Mouse (Mus musculus) heart, embryonic 16.5 days (tissue): ENCODE results near the gene Ccl25. TPM values are rescaled to one million over a fixed set of nuclear protein-coding genes. Genes with fewer than 3 reads are reported as not detected.

ENCODE experiments used
- ATAC-seq: fragments of 200-750 bp; cut with Nextera tagmentation; replicated peaks from 2 replicates; pipeline ENCODE4 v1.8.0; 2017; ENCODE audit warnings: moderate number of reproducible peaks; ENCODE audit not compliant: insufficient read depth, low FRiP score; ENCODE audit errors: extremely low read depth
- H3K27ac ChIP-seq: fragments of 300-500 bp; sonication (generic); 2 replicates; pipeline ENCODE4 v1.5.1; 2014; ENCODE audit warnings: mild to moderate bottlenecking, low read length, control low read depth, moderate library complexity
- H3K27me3 ChIP-seq: fragments of 300-500 bp; sonication (generic); 2 replicates; pipeline ENCODE4 v1.6.1; 2014; ENCODE audit warnings: low read length, mixed read lengths; ENCODE audit not compliant: control insufficient read depth, insufficient read depth
- H3K36me3 ChIP-seq: fragments of 300-500 bp; sonication (generic); 2 replicates; pipeline ENCODE4 v1.6.1; 2014; ENCODE audit not compliant: control insufficient read depth, insufficient read depth
- H3K4me1 ChIP-seq: fragments of 300-500 bp; sonication (generic); 2 replicates; pipeline ENCODE4 v1.6.1; 2014; ENCODE audit warnings: low read length, mixed read lengths; ENCODE audit not compliant: control insufficient read depth, insufficient read depth
- H3K4me2 ChIP-seq: fragments of 300-500 bp; sonication (generic); 2 replicates; pipeline ENCODE4 v1.6.1; 2014; ENCODE audit warnings: low read depth, mild to moderate bottlenecking, control low read depth, low read length
- H3K4me3 ChIP-seq: fragments of 300-500 bp; sonication (generic); 2 replicates; pipeline ENCODE4 v1.5.1; 2014; ENCODE audit warnings: mild to moderate bottlenecking, control low read depth, low read length
- H3K9ac ChIP-seq: fragments of 300-500 bp; sonication (generic); 2 replicates; pipeline ENCODE4 v1.6.1; 2014; ENCODE audit warnings: low read length, control low read depth
- H3K9me3 ChIP-seq: fragments of 300-500 bp; sonication (generic); replicated peaks from 2 replicates; pipeline ENCODE4 v1.6.1; 2016; ENCODE audit warnings: low read length; ENCODE audit not compliant: control insufficient read depth
- WGBS: fragments of 180-500 bp; shearing (Covaris S2); extraction: QIAGEN DNeasy Blood & Tissue Kit; methylation state at CpG from one replicate; pipeline ENCODE4 v1.1.7; 2014; 5-methylcytosine and 5-hydroxymethylcytosine counted together
- polyA plus RNA-seq: library from polyadenylated mRNA; unstranded; fragments of >200 nt; fragmentation: Nextera tagmentation; extraction: Ambion mirVana; gene quantifications from 2 replicates; pipeline ENCODE4 v1.2.1, GENCODE M21; 2015

The Ccl25 gene
- polyA plus RNA-seq, 1 experiment from 2014 or later: 79.9 TPM

- peak; percentile 68 for ATAC-seq
- peak overlapping the region; percentile 98 for H3K4me3 ChIP-seq
- H3K9ac ChIP-seq: peak overlapping the region; percentile 99
- no peaks in the 10 kb centered on the region for H3K27me3 ChIP-seq
- H3K9me3 ChIP-seq: no peaks in the 10 kb centered on the region
- H3K4me2 ChIP-seq: peak overlapping the region; percentile 92
- H3K36me3 ChIP-seq: peaks cover 21% of the 10 kb centered on the region
- peaks cover 45% of the 10 kb centered on the region for H3K4me1 ChIP-seq
- WGBS: under 1% methylated on average over 33 of the region's 42 CpGs
- H3K27ac ChIP-seq: peak overlapping the region; percentile 91
Observed at GRCm38 (mm10) chr8:4324525-4324924, 485 bp upstream of the Ccl25 start.

DNA sequence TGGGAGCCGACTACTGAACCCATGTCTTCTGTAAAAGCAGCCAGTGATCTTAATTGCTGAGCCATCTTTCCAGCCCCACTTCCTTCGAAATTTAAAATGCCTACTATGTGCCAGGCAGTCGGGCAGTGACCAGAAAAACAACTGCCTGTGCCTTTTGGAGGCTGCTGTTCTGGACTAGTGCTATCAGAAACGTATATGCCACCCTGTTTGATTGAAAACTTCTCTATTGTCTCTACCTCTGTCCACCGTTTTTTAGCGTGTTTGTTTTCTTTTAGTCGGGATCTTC lies 684 bp downstream of the Ccl25 start:
- peak overlapping the region; percentile 98 for H3K4me3 ChIP-seq
- 19% methylated on average over 7 of the region's 7 CpGs for WGBS
- no peaks in the 10 kb centered on the region for H3K9me3 ChIP-seq
- peak overlapping the region; percentile 77 for H3K9ac ChIP-seq
- peaks cover 35% of the 10 kb centered on the region for H3K4me1 ChIP-seq
- peak overlapping the region; percentile 85 for H3K27ac ChIP-seq
- peak overlapping the region; percentile 77 for H3K4me2 ChIP-seq
- peaks cover 24% of the 10 kb centered on the region for H3K36me3 ChIP-seq
- no peaks in the 10 kb centered on the region for H3K27me3 ChIP-seq
- no peak for ATAC-seq

- no peak overlapping the region for H3K4me3 ChIP-seq
- H3K9ac ChIP-seq: no peak overlapping the region
- 78% methylated on average over 5 of the region's 5 CpGs for WGBS
- peaks cover 5% of the 10 kb centered on the region for H3K4me1 ChIP-seq
- H3K27ac ChIP-seq: no peak overlapping the region
- H3K27me3 ChIP-seq: no peaks in the 10 kb centered on the region
- no peak overlapping the region for H3K4me2 ChIP-seq
- ATAC-seq: no peak
- H3K9me3 ChIP-seq: no peaks in the 10 kb centered on the region
- H3K36me3 ChIP-seq: peaks cover 33% of the 10 kb centered on the region
Observed at GRCm38 (mm10) chr8:4329000-4329399, 4.0 kb downstream of the Ccl25 start.

- Histone ChIP-seq H3K27me3 (no peaks in the 10 kb centered on the region), H3K9ac (no peak overlapping the region), H3K4me1 (no peaks in the 10 kb centered on the region), H3K36me3 (peaks cover 40% of the 10 kb centered on the region), H3K4me2 (no peak overlapping the region), H3K4me3 (no peak overlapping the region), H3K27ac (no peak overlapping the region), H3K9me3 (no peaks in the 10 kb centered on the region)
- ATAC-seq: no peak
- 96% methylated on average over 1 of the region's 1 CpGs for WGBS
Observed at GRCm38 (mm10) chr8:4333966-4334365, 9.0 kb downstream of the Ccl25 start.

- no peak overlapping the region for H3K9ac ChIP-seq
- no peak overlapping the region for H3K27ac ChIP-seq
- H3K27me3 ChIP-seq: no peaks in the 10 kb centered on the region
- ATAC-seq: no peak
- H3K36me3 ChIP-seq: peaks cover 32% of the 10 kb centered on the region
- H3K4me1 ChIP-seq: no peaks in the 10 kb centered on the region
- H3K9me3 ChIP-seq: no peaks in the 10 kb centered on the region
- H3K4me3 ChIP-seq: no peak overlapping the region
- WGBS: 73% methylated on average over 2 of the region's 2 CpGs
- no peak overlapping the region for H3K4me2 ChIP-seq
Observed at GRCm38 (mm10) chr8:4335678-4336077, 10.7 kb downstream of the Ccl25 start.

DNA sequence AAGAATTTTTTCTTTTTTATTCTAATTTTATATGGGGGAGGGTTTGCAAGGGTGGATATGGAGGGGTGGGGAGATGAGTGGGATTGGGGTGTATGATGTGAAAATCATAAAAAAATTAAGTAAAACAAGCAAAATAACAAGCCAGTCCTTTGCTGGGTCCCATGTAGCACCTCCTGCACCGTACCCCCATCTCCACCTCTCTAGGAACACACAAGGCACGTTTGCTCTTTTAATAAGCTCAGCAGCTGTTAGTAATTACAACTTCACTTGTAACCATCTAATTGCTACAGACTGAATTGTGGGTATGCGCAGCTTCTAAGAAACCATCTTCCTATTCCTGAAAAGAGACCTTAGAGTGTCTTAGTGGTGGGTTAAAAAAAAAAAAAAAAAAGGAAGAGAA lies 15.2 kb downstream of the Ccl25 start:
- H3K27ac ChIP-seq: no peak overlapping the region
- H3K4me2 ChIP-seq: no peak overlapping the region
- no peak overlapping the region for H3K9ac ChIP-seq
- WGBS: 86% methylated on average over 3 of the region's 3 CpGs
- peaks cover 13% of the 10 kb centered on the region for H3K36me3 ChIP-seq
- ATAC-seq: no peak
- no peaks in the 10 kb centered on the region for H3K4me1 ChIP-seq
- no peaks in the 10 kb centered on the region for H3K27me3 ChIP-seq
- no peak overlapping the region for H3K4me3 ChIP-seq
- no peaks in the 10 kb centered on the region for H3K9me3 ChIP-seq

DNA sequence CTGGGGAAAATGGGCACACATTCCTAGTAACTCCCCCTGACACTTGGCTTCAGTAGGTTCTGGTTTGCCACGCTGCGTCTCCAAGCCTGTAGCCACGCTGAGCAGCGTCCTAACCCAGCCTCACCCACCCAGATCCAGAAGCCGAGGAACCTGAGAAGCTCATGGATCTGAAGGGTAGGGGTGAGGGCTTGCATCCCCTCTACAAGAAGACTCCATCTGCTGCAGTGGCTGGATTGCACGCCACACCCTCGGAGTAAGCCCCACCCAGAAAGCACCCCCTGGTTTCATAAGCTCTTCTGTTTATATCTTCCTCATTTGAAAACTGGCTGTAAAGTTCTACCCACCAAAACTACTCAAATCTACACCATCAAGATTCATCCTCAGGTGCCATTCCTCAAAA lies 22.7 kb downstream of the Ccl25 start:
- ATAC-seq: no peak; the same call in 1 of the 2 replicates
- WGBS: 53% methylated on average over 7 of the region's 7 CpGs
- Histone ChIP-seq H3K36me3 (no peaks in the 10 kb centered on the region), H3K4me2 (peak overlapping the region; percentile 51), H3K27me3 (no peaks in the 10 kb centered on the region), H3K4me1 (no peaks in the 10 kb centered on the region), H3K27ac (no peak overlapping the region), H3K9me3 (no peaks in the 10 kb centered on the region), H3K4me3 (peak overlapping the region; percentile 12), H3K9ac (no peak overlapping the region; the same call in 1 of the 2 replicates)

DNA sequence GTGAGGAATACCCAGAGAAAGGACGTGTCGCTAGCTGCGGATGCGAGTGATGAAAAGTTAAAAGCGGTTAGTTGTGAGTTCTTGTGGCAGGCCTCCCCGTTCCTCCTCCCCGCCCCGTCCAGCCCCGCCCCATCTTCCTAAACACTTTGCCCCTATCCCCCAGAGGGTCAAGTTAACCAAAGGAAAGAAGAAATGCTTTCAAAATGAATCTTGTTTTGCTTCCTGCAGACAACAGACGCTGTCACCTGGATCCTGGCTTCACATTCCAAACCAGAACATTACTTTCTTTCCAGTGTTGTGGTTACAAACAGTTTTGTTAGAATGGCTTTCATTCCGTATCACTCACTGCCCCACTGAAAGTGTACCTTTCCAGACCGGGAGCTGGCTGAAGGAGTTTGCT lies 23.3 kb downstream of the Ccl25 start:
- Histone ChIP-seq H3K9me3 (no peaks in the 10 kb centered on the region), H3K9ac (peak overlapping the region; percentile 38; the same call in 1 of the 2 replicates), H3K4me2 (peak overlapping the region; percentile 51)

GRCm38 (mm10) chr8:4349335-4349734 lies 24.3 kb downstream of the Ccl25 start:
- Histone ChIP-seq H3K27ac (no peak overlapping the region), H3K4me2 (no peak overlapping the region), H3K9ac (no peak overlapping the region), H3K4me3 (no peak overlapping the region), H3K4me1 (no peaks in the 10 kb centered on the region), H3K9me3 (no peaks in the 10 kb centered on the region), H3K36me3 (no peaks in the 10 kb centered on the region), H3K27me3 (no peaks in the 10 kb centered on the region)
- no peak for ATAC-seq
- WGBS: 35% methylated on average over 1 of the region's 1 CpGs

More for the DNA sequence above, 23.3 kb downstream of the Ccl25 start:
- no peak overlapping the region for H3K27ac ChIP-seq
- no peaks in the 10 kb centered on the region for H3K4me1 ChIP-seq
- no peaks in the 10 kb centered on the region for H3K36me3 ChIP-seq
- no peaks in the 10 kb centered on the region for H3K27me3 ChIP-seq
- H3K4me3 ChIP-seq: peak overlapping the region; percentile 12
- WGBS: 35% methylated on average over 9 of the region's 12 CpGs
- ATAC-seq: no peak

GRCm38 (mm10) chr8:4350618-4351017 lies 25.6 kb downstream of the Ccl25 start:
- Histone ChIP-seq H3K9me3 (no peaks in the 10 kb centered on the region), H3K27ac (no peak overlapping the region), H3K9ac (no peak overlapping the region), H3K36me3 (no peaks in the 10 kb centered on the region), H3K4me3 (no peak overlapping the region), H3K4me2 (no peak overlapping the region), H3K27me3 (no peaks in the 10 kb centered on the region), H3K4me1 (no peaks in the 10 kb centered on the region)
- no peak for ATAC-seq
- WGBS: 77% methylated on average over 3 of the region's 3 CpGs
